10 mouse cellular contexts compared by ENCODE assay signal in the genomic region with DNA sequence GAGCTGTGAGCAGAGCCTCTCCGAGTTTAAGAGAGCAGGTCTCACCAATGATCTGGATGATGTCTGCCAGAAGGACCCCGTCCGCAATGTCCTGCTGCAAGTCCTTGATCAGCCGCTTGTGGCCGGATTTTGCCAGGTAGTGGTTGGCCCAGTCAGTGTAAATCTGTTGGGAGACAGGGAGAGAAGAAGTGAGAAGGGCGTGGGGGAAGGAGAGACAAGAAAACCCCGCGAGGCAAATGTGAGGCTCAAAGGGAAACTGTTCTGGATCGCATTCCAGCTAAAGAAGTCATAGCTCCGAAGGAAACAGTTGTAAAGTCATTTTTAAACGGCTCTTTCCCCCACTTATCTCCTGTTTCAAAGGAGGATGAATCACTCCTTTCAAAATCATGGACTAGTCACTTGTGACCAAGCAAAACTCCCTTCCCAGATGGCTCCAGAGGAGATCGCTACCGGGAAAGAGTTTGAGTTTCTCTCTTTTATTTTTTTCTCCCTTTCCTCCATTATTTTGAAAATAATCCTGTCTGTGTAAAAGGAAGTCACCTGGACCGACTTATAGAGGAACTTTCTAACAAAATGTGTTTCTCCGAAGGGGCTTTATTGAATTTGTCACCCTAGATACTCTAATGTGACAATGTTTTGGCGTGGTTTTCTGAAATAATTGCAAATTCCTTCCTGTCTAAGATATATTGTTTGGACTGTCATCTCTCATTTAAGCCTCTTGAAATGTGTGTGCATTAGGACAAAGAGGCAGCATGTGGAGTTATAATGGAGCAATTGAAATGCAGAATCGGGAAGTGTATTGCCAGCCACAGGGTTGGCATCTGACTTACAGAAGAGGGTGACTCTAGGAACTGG.
A peak's percentile ranks its signal among the peaks of the same experiment; 100 is the strongest.
DNase-seq lines count a peak whose midpoint lies in the region; ATAC-seq lines count a peak whose summit lies in the region.
"Had no signal": no experiment of that assay in that cellular context is flagged by ENCODE, and none has a peak within 500 bp of the region (broad histone marks: within the 10 kb centered on the region; RNA-seq: fewer than 3 reads in every experiment).

No protein-coding gene starts in this region.

- H3K9ac ChIP-seq in heart, embryonic 15.5 days, result no peak overlapping the region
- no peak overlapping the region for H3K9ac ChIP-seq in embryonic facial prominence, embryonic 14.5 days (ENCODE audit: low read depth, low read length)

- H3K4me1 ChIP-seq in heart, embryonic 15.5 days (replicated peaks), result peaks cover 3% of the 10 kb centered on the region; the same call in 1 of the 2 replicates
- 0 out of 2 replicates have a peak, but pooled peaks cover 5% of the 10 kb centered on the region for H3K4me1 ChIP-seq in embryonic facial prominence, embryonic 14.5 days (ENCODE audit: control insufficient read depth, insufficient read depth, low read length)

- no peaks in the 10 kb centered on the region for H3K36me3 ChIP-seq in heart, embryonic 15.5 days
- H3K36me3 ChIP-seq in embryonic facial prominence, embryonic 14.5 days (ENCODE audit: control insufficient read depth, insufficient read depth, low read length), result no peaks in the 10 kb centered on the region

- ATAC-seq in heart, embryonic 15.5 days (replicated peaks; ENCODE audit: insufficient number of reproducible peaks, insufficient read depth, low FRiP score, low read depth), result no peak
- peak; percentile 34; the same call in 1 of the 2 replicates for ATAC-seq in embryonic facial prominence, embryonic 14.5 days (ENCODE audit: low read depth)
- no peak for ATAC-seq in megakaryocyte, adult 5-6 weeks (ENCODE audit: poor library complexity, severe bottlenecking)

- H3K4me3 ChIP-seq in heart, embryonic 15.5 days, result no peak overlapping the region
- H3K4me3 ChIP-seq in embryonic facial prominence, embryonic 14.5 days (ENCODE audit: low read depth, low read length), result 0 out of 2 replicates have a peak overlapping the region, but pooled peaks have one; percentile 3

- intact Hi-C loops in heart, postnatal 14 days (cut with DNase I), result no loop called here

- DNase-seq in heart, postnatal 14 days, result no peak
- DNase-seq in right cerebral cortex, postnatal 25 days, result peak; percentile 18
- DNase-seq in right cerebral cortex, postnatal 4 days, result no peak
- DNase-seq in embryonic facial prominence, embryonic 14.5 days (ENCODE audit: low spot score), result peak; percentile 56
- peak; percentile 34 for DNase-seq in telencephalon, adult 2 months (ENCODE audit: low read depth, low spot score)
- no peak for DNase-seq in spleen, postnatal 4 days (ENCODE audit: low spot score in 2 of 2)
- DNase-seq: lung, postnatal 36 days; thymus, adult 2 months had no signal

- 60% methylated on average over 17 of the region's 17 CpGs for WGBS in heart, embryonic 15.5 days
- WGBS in embryonic facial prominence, embryonic 14.5 days, result 52% methylated on average over 17 of the region's 17 CpGs

- no peak overlapping the region for H3K27ac ChIP-seq in heart, embryonic 15.5 days
- H3K27ac ChIP-seq in embryonic facial prominence, embryonic 14.5 days (replicated peaks; ENCODE audit: low read depth, low read length), result peak overlapping the region; percentile 56

- H3K27me3 ChIP-seq in heart, embryonic 15.5 days, result no peaks in the 10 kb centered on the region
- no peaks in the 10 kb centered on the region for H3K27me3 ChIP-seq in embryonic facial prominence, embryonic 14.5 days (replicated peaks; ENCODE audit: control insufficient read depth, insufficient read depth, low read length)

- H3K9me3 ChIP-seq in heart, embryonic 15.5 days (replicated peaks), result no peaks in the 10 kb centered on the region
- H3K9me3 ChIP-seq in embryonic facial prominence, embryonic 14.5 days (ENCODE audit: control insufficient read depth, low read length), result no peaks in the 10 kb centered on the region

- H3K4me2 ChIP-seq in heart, embryonic 15.5 days, result 0 out of 2 replicates have a peak overlapping the region, but pooled peaks have one; percentile 12
- peak overlapping the region; percentile 31 for H3K4me2 ChIP-seq in embryonic facial prominence, embryonic 14.5 days (ENCODE audit: low read depth, low read length)

Comparison
In these comparisons a context has a peak if more than half of its experiments do, and no peak if none do; other contexts are left out.
1. DNase-seq: peak in right cerebral cortex, postnatal 25 days (single experiment), embryonic facial prominence, embryonic 14.5 days (single experiment) and telencephalon, adult 2 months (single experiment); none in heart, postnatal 14 days (0 of 2), right cerebral cortex, postnatal 4 days (single experiment) and spleen, postnatal 4 days (0 of 2).